Mouse (Mus musculus): ENCODE results near the gene Zfp683. TPM values are rescaled to one million over a fixed set of nuclear protein-coding genes. Genes with fewer than 3 reads are reported as not detected.

Gene Zfp683
- total and polyA plus RNA-seq, 3 experiments = 0.16 TPM; not detected in 2

- Histone ChIP-seq H3K4me2 (ENCODE audit: insufficient read depth, low read depth, poor library complexity, severe bottlenecking) (no peak overlapping the region), H3K27ac (ENCODE audit: insufficient read depth, low read depth) (no peak overlapping the region), H3K27me3 (replicated peaks) (no peaks in the 10 kb centered on the region), H3K4me1 (ENCODE audit: control insufficient read depth in 1 of 2, insufficient read depth in 2 of 2) (peaks cover 8 to 23% of the 10 kb centered on the region in 2 experiments; a peak in 2 of 4 replicates), H3K36me3 (replicated peaks in 1 of 2; ENCODE audit: control insufficient read depth in 1 of 2, insufficient read depth in 1 of 2, low read length in 1 of 2) (no peaks in the 10 kb centered on the region), H3K79me2 (replicated peaks; ENCODE audit: control insufficient read depth, extremely low read depth, insufficient read depth, poor library complexity, severe bottlenecking) (no peaks in the 10 kb centered on the region), H3K4me3 (replicated peaks in 1 of 3; ENCODE audit: low read depth in 2 of 3, low read length in 2 of 3, poor library complexity in 1 of 3) (peak overlapping the region in 1 of 3 experiments; percentile 51), H3K9ac (ENCODE audit: insufficient read depth, low read depth) (no peak overlapping the region), H3K9me3 (replicated peaks; ENCODE audit: low read length) (no peaks in the 10 kb centered on the region)
- in situ Hi-C loops (cut with MboI; ENCODE audit: low pct_ligation_motif_present, low pct_unique_long_range_greater_than_20kb, low sequenced_read_pairs) = no loop called here
- dilution Hi-C loops (cut with MboI; ENCODE audit: extremely low pct_ligation_motif_present, extremely low pct_unique_long_range_greater_than_20kb, low sequenced_read_pairs) = no loop called here
- no peak for DNase-seq (ENCODE audit: extremely low read depth)
- TF ChIP-seq ZKSCAN1 (IDR thresholded peaks at IDR 0.05; ENCODE audit: borderline replicate concordance, low read depth, low read length) (no peak), E2F4 (IDR thresholded peaks at IDR 0.05; ENCODE audit: insufficient replicate concordance, low read depth, low read length) (no peak), GABPA (IDR thresholded peaks at IDR 0.05; ENCODE audit: insufficient replicate concordance, low read depth, low read length) (no peak), POLR2A (IDR thresholded peaks at IDR 0.05; ENCODE audit: low read depth, low read length) (no peak), MXI1 (IDR thresholded peaks at IDR 0.05; ENCODE audit: low read depth, low read length) (no peak), MEF2A (IDR thresholded peaks at IDR 0.05; ENCODE audit: borderline replicate concordance, low read depth, low read length) (no peak), ZMIZ1 (IDR thresholded peaks at IDR 0.05; ENCODE audit: low read depth, low read length) (no peak), JUND (conservative IDR thresholded peaks at IDR 0.05; ENCODE audit: low read depth, low read length) (no peak), ETS1 (conservative IDR thresholded peaks at IDR 0.05; ENCODE audit: low read depth, low read length) (no peak), MAX (IDR thresholded peaks at IDR 0.05; ENCODE audit: low read length) (no peak), SIN3A (IDR thresholded peaks at IDR 0.05; ENCODE audit: low read length) (no peak), USF2 (conservative IDR thresholded peaks at IDR 0.05; ENCODE audit: low read depth, low read length) (no peak), ZNF384 (IDR thresholded peaks at IDR 0.05; ENCODE audit: low read depth, low read length) (no peak), USF1 (IDR thresholded peaks at IDR 0.05; ENCODE audit: low read depth, low read length) (no peak), CHD2 (IDR thresholded peaks at IDR 0.05; ENCODE audit: low read length) (no peak), CHD1 (IDR thresholded peaks at IDR 0.05; ENCODE audit: low read depth, low read length) (no peak), CTCF (conservative IDR thresholded peaks at IDR 0.05 in 1 of 2, IDR thresholded peaks at IDR 0.05 in 1 of 2; ENCODE audit: low read depth in 2 of 2, low read length in 2 of 2) (no peak)
Observed at GRCm38 (mm10) chr4:134058908-134059307, 5.3 kb downstream of the Zfp683 start.

GRCm38 (mm10) chr4:134060135-134060865, 6.7 kb downstream of the Zfp683 start, which contains the start of gene Crybg2:
Gene Crybg2 (plus strand): TSS chr4:134060815.
- dilution Hi-C loops (cut with MboI; ENCODE audit: extremely low pct_ligation_motif_present, extremely low pct_unique_long_range_greater_than_20kb, low sequenced_read_pairs) (no loop called here), in situ Hi-C loops (cut with MboI; ENCODE audit: low pct_ligation_motif_present, low pct_unique_long_range_greater_than_20kb, low sequenced_read_pairs) (no loop called here)
- Histone ChIP-seq H3K4me3 (replicated peaks in 1 of 3; ENCODE audit: low read depth in 2 of 3, low read length in 2 of 3, poor library complexity in 1 of 3) (no peak within 1 kb of the TSS), H3K4me2 (ENCODE audit: insufficient read depth, low read depth, poor library complexity, severe bottlenecking) (no peak within 1 kb of the TSS), H3K9me3 (replicated peaks; ENCODE audit: low read length) (no peaks in the 10 kb centered on the region), H3K27me3 (replicated peaks) (no peaks in the 10 kb centered on the region), H3K79me2 (replicated peaks; ENCODE audit: control insufficient read depth, extremely low read depth, insufficient read depth, poor library complexity, severe bottlenecking) (no peaks in the 10 kb centered on the region), H3K4me1 (ENCODE audit: control insufficient read depth in 1 of 2, insufficient read depth in 2 of 2) (peaks cover 8 to 24% of the 10 kb centered on the region in 2 experiments; a peak in 2 of 4 replicates), H3K27ac (ENCODE audit: insufficient read depth, low read depth) (no peak within 1 kb of the TSS), H3K9ac (ENCODE audit: insufficient read depth, low read depth) (no peak within 1 kb of the TSS), H3K36me3 (replicated peaks in 1 of 2; ENCODE audit: control insufficient read depth in 1 of 2, insufficient read depth in 1 of 2, low read length in 1 of 2) (no peaks in the 10 kb centered on the region)
- TF ChIP-seq SIN3A (IDR thresholded peaks at IDR 0.05; ENCODE audit: low read length) (no peak), E2F4 (IDR thresholded peaks at IDR 0.05; ENCODE audit: insufficient replicate concordance, low read depth, low read length) (no peak), PAX5 (IDR thresholded peaks at IDR 0.05; ENCODE audit: low read length) (no peak), IRF4 (IDR thresholded peaks at IDR 0.05; ENCODE audit: low read depth, low read length) (no peak)
- no peak for DNase-seq (ENCODE audit: extremely low read depth)
